Mouse (Mus musculus): ENCODE results near the gene Usp4. TPM values are rescaled to one million over a fixed set of nuclear protein-coding genes. Genes with fewer than 3 reads are reported as not detected.

The Usp4 gene
- total and polyA plus RNA-seq, 3 experiments = 52.1 to 93.5 (median 72.8) TPM

DNA sequence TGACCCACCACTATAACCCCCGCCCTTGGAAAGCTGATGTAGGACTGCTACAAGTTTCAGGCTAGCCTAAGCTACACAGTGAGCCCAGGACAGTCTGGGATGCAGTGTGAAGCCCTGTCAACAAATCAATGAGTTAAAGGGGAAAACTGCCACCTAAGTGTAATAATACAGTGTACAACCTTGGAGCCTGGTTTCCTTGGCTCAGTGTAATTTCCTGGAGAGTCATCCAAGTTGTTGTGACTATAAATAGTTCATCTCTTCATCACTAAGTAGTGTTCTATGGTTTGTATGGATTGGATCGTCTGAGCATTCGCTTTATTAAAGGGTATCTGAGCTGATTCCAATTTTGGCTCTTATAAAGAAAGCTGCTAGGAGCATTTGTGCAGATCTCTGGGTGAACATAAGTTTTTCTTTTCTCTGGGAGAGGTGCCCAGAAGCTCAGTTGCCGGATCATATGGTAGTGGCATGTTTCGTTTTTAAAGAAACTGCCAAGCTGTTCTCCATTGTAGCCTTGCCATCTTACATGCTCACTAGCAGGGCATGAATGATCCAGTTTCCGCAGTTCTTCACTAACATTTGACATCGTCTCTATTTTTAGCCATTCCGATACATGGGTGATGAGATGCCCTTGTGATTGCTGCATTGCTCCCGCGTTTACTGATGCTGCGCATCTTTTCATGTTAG, 93.7 kb downstream of the Usp4 start:
- no peak overlapping the region for H3K9ac ChIP-seq (ENCODE audit: insufficient read depth, low read depth)
- TF ChIP-seq POLR2AphosphoS2 (IDR thresholded peaks at IDR 0.05; ENCODE audit: low read depth, low read length) = no peak
- TF ChIP-seq TCF12 (IDR thresholded peaks at IDR 0.05; ENCODE audit: low read depth, low read length) = no peak
- TF ChIP-seq SIN3A (IDR thresholded peaks at IDR 0.05; ENCODE audit: low read length) = no peak
- TF ChIP-seq IRF4 (IDR thresholded peaks at IDR 0.05; ENCODE audit: low read depth, low read length) = no peak
- TF ChIP-seq BHLHE40 (IDR thresholded peaks at IDR 0.05; ENCODE audit: low read depth, low read length) = no peak
- TF ChIP-seq ZMIZ1 (IDR thresholded peaks at IDR 0.05; ENCODE audit: low read depth, low read length) = no peak
- no peak for TF ChIP-seq UBTF (IDR thresholded peaks at IDR 0.05; ENCODE audit: low read depth, low read length)
- H3K4me3 ChIP-seq (replicated peaks in 1 of 3; ENCODE audit: low read depth in 2 of 3, low read length in 2 of 3, poor library complexity in 1 of 3) = no peak overlapping the region
- H3K79me2 ChIP-seq (replicated peaks; ENCODE audit: control insufficient read depth, extremely low read depth, insufficient read depth, poor library complexity, severe bottlenecking) = no peaks in the 10 kb centered on the region
- H3K36me3 ChIP-seq (replicated peaks in 1 of 2; ENCODE audit: control insufficient read depth in 1 of 2, insufficient read depth in 1 of 2, low read length in 1 of 2) = no peaks in the 10 kb centered on the region
- H3K4me1 ChIP-seq (ENCODE audit: control insufficient read depth in 1 of 2, insufficient read depth in 2 of 2) = peaks cover 0 to 6% of the 10 kb centered on the region in 2 experiments; a peak in 2 of 4 replicates
- in situ Hi-C loops (cut with MboI; ENCODE audit: low pct_ligation_motif_present, low pct_unique_long_range_greater_than_20kb, low sequenced_read_pairs) (no loop called here), dilution Hi-C loops (cut with MboI; ENCODE audit: extremely low pct_ligation_motif_present, extremely low pct_unique_long_range_greater_than_20kb, low sequenced_read_pairs) (no loop called here)
- no peak overlapping the region for H3K27ac ChIP-seq (ENCODE audit: insufficient read depth, low read depth)
- H3K27me3 ChIP-seq (replicated peaks) = peaks cover 23% of the 10 kb centered on the region
- H3K9me3 ChIP-seq (replicated peaks; ENCODE audit: low read length) = no peaks in the 10 kb centered on the region
- DNase-seq (ENCODE audit: extremely low read depth) = no peak
- no peak overlapping the region for H3K4me2 ChIP-seq (ENCODE audit: insufficient read depth, low read depth, poor library complexity, severe bottlenecking)

Other genes with a start within 250 kb of the Usp4 start
Only the 20 nearest of the 21 such genes appear.
- 3.6 and 5.6 TPM in 2 replicates for gene Bsn, start 157.5 kb upstream of the Usp4 start, total RNA-seq (2012; rRNA removed)
- 4.0 and 4.4 TPM in 2 replicates for gene Bsn, start 157.5 kb upstream of the Usp4 start, total RNA-seq (2014; rRNA removed)
- 6.6 and 7.8 TPM in 2 replicates for gene Bsn, start 157.5 kb upstream of the Usp4 start, polyA plus RNA-seq (2012; ENCODE audit: insufficient read length, low read depth)
- 3.7 and 3.9 TPM in 2 replicates for gene Dag1, start 83.9 kb upstream of the Usp4 start, total RNA-seq (2012; rRNA removed)
- 1.4 and 1.7 TPM in 2 replicates for gene Dag1, start 83.9 kb upstream of the Usp4 start, total RNA-seq (2014; rRNA removed)
- gene Dag1, start 83.9 kb upstream of the Usp4 start, polyA plus RNA-seq (2012; ENCODE audit: insufficient read length, low read depth) = 4.3 and 5.7 TPM in 2 replicates
- 9.3 and 12.9 TPM in 2 replicates for gene Nicn1, start 57.4 kb upstream of the Usp4 start, total RNA-seq (2012; rRNA removed)
- gene Nicn1, start 57.4 kb upstream of the Usp4 start, total RNA-seq (2014; rRNA removed) = 7.4 and 8.5 TPM in 2 replicates
- 9.5 and 9.7 TPM in 2 replicates for gene Nicn1, start 57.4 kb upstream of the Usp4 start, polyA plus RNA-seq (2012; ENCODE audit: insufficient read length, low read depth)
- gene Amt, start 51.0 kb upstream of the Usp4 start, total RNA-seq (2012; rRNA removed) = 2.2 and 2.7 TPM in 2 replicates
- gene Amt, start 51.0 kb upstream of the Usp4 start, total RNA-seq (2014; rRNA removed) = 1.1 and 1.3 TPM in 2 replicates
- 1.5 and 2.1 TPM in 2 replicates for gene Amt, start 51.0 kb upstream of the Usp4 start, polyA plus RNA-seq (2012; ENCODE audit: insufficient read length, low read depth)
- gene Rhoa, start 41.7 kb upstream of the Usp4 start, total RNA-seq (2012; rRNA removed) = 84.0 and 96.9 TPM in 2 replicates
- gene Rhoa, start 41.7 kb upstream of the Usp4 start, total RNA-seq (2014; rRNA removed) = 231 and 243 TPM in 2 replicates
- gene Rhoa, start 41.7 kb upstream of the Usp4 start, polyA plus RNA-seq (2012; ENCODE audit: insufficient read length, low read depth) = 308 TPM in 2 replicates
- 5.0 and 8.7 TPM in 2 replicates for gene Tcta, start 41.7 kb upstream of the Usp4 start, total RNA-seq (2012; rRNA removed)
- gene Tcta, start 41.7 kb upstream of the Usp4 start, total RNA-seq (2014; rRNA removed) = 7.3 and 7.4 TPM in 2 replicates
- 3.0 and 5.0 TPM in 2 replicates for gene Tcta, start 41.7 kb upstream of the Usp4 start, polyA plus RNA-seq (2012; ENCODE audit: insufficient read length, low read depth)
- 506 and 595 TPM in 2 replicates for gene Gpx1, start 8.9 kb upstream of the Usp4 start, total RNA-seq (2012; rRNA removed)
- gene Gpx1, start 8.9 kb upstream of the Usp4 start, total RNA-seq (2014; rRNA removed) = 750 and 883 TPM in 2 replicates
- 694 and 813 TPM in 2 replicates for gene Gpx1, start 8.9 kb upstream of the Usp4 start, polyA plus RNA-seq (2012; ENCODE audit: insufficient read length, low read depth)
- gene 1700102P08Rik, start 45.0 kb downstream of the Usp4 start, total RNA-seq (2012; rRNA removed) = 0.21 TPM in 2 replicates
- 0.59 TPM in 1 of 2 replicates, not detected in the other for gene 1700102P08Rik, start 45.0 kb downstream of the Usp4 start, total RNA-seq (2014; rRNA removed)
- 0.26 TPM in 1 of 2 replicates, not detected in the other for gene 1700102P08Rik, start 45.0 kb downstream of the Usp4 start, polyA plus RNA-seq (2012; ENCODE audit: insufficient read length, low read depth)
- gene Ccdc36, start 80.6 kb downstream of the Usp4 start, total RNA-seq (2012; rRNA removed) = 0.04 TPM in 2 replicates
- gene Ccdc36, start 80.6 kb downstream of the Usp4 start, total RNA-seq (2014; rRNA removed) = 0.13 and 0.20 TPM in 2 replicates
- 0.13 TPM in 1 of 2 replicates, not detected in the other for gene Ccdc36, start 80.6 kb downstream of the Usp4 start, polyA plus RNA-seq (2012; ENCODE audit: insufficient read length, low read depth)
- gene BC048562, start 88.6 kb downstream of the Usp4 start, total RNA-seq (2012; rRNA removed) = not detected in 2 replicates
- gene BC048562, start 88.6 kb downstream of the Usp4 start, total RNA-seq (2014; rRNA removed) = not detected in 2 replicates
- gene BC048562, start 88.6 kb downstream of the Usp4 start, polyA plus RNA-seq (2012; ENCODE audit: insufficient read length, low read depth) = not detected in 2 replicates
- gene Ccdc71, start 112.7 kb downstream of the Usp4 start, total RNA-seq (2012; rRNA removed) = 16.1 and 19.3 TPM in 2 replicates
- gene Ccdc71, start 112.7 kb downstream of the Usp4 start, total RNA-seq (2014; rRNA removed) = 13.0 and 14.5 TPM in 2 replicates
- gene Ccdc71, start 112.7 kb downstream of the Usp4 start, polyA plus RNA-seq (2012; ENCODE audit: insufficient read length, low read depth) = 29.0 and 33.0 TPM in 2 replicates
- gene Klhdc8b, start 113.7 kb downstream of the Usp4 start, total RNA-seq (2012; rRNA removed) = 3.1 and 3.5 TPM in 2 replicates
- 1.9 and 2.6 TPM in 2 replicates for gene Klhdc8b, start 113.7 kb downstream of the Usp4 start, total RNA-seq (2014; rRNA removed)
- gene Klhdc8b, start 113.7 kb downstream of the Usp4 start, polyA plus RNA-seq (2012; ENCODE audit: insufficient read length, low read depth) = 3.4 and 5.2 TPM in 2 replicates
- gene Lamb2, start 131.9 kb downstream of the Usp4 start, total RNA-seq (2012; rRNA removed) = 0.08 and 0.89 TPM in 2 replicates
- 0.04 TPM in 1 of 2 replicates, not detected in the other for gene Lamb2, start 131.9 kb downstream of the Usp4 start, total RNA-seq (2014; rRNA removed)
- gene Lamb2, start 131.9 kb downstream of the Usp4 start, polyA plus RNA-seq (2012; ENCODE audit: insufficient read length, low read depth) = 0.11 and 0.17 TPM in 2 replicates
- 68.7 and 69.9 TPM in 2 replicates for gene Usp19, start 142.7 kb downstream of the Usp4 start, total RNA-seq (2012; rRNA removed)
- gene Usp19, start 142.7 kb downstream of the Usp4 start, total RNA-seq (2014; rRNA removed) = 36.5 TPM in 2 replicates
- 84.2 and 106 TPM in 2 replicates for gene Usp19, start 142.7 kb downstream of the Usp4 start, polyA plus RNA-seq (2012; ENCODE audit: insufficient read length, low read depth)
- gene Qars, start 159.9 kb downstream of the Usp4 start, total RNA-seq (2012; rRNA removed) = 271 and 322 TPM in 2 replicates
- gene Qars, start 159.9 kb downstream of the Usp4 start, total RNA-seq (2014; rRNA removed) = 188 and 229 TPM in 2 replicates
- gene Qars, start 159.9 kb downstream of the Usp4 start, polyA plus RNA-seq (2012; ENCODE audit: insufficient read length, low read depth) = 270 and 293 TPM in 2 replicates
- gene Qrich1, start 169.0 kb downstream of the Usp4 start, total RNA-seq (2012; rRNA removed) = 104 and 115 TPM in 2 replicates
- 117 and 118 TPM in 2 replicates for gene Qrich1, start 169.0 kb downstream of the Usp4 start, total RNA-seq (2014; rRNA removed)
- gene Qrich1, start 169.0 kb downstream of the Usp4 start, polyA plus RNA-seq (2012; ENCODE audit: insufficient read length, low read depth) = 61.5 and 72.1 TPM in 2 replicates
- gene Impdh2, start 212.4 kb downstream of the Usp4 start, total RNA-seq (2012; rRNA removed) = 405 and 494 TPM in 2 replicates
- 464 and 485 TPM in 2 replicates for gene Impdh2, start 212.4 kb downstream of the Usp4 start, total RNA-seq (2014; rRNA removed)
- 472 and 483 TPM in 2 replicates for gene Impdh2, start 212.4 kb downstream of the Usp4 start, polyA plus RNA-seq (2012; ENCODE audit: insufficient read length, low read depth)
- 24.6 and 25.7 TPM in 2 replicates for gene Ndufaf3, start 219.6 kb downstream of the Usp4 start, total RNA-seq (2012; rRNA removed)
- 15.3 and 15.7 TPM in 2 replicates for gene Ndufaf3, start 219.6 kb downstream of the Usp4 start, total RNA-seq (2014; rRNA removed)
- gene Ndufaf3, start 219.6 kb downstream of the Usp4 start, polyA plus RNA-seq (2012; ENCODE audit: insufficient read length, low read depth) = 27.2 and 30.7 TPM in 2 replicates
- gene Dalrd3, start 222.0 kb downstream of the Usp4 start, total RNA-seq (2012; rRNA removed) = 110 and 119 TPM in 2 replicates
- 52.6 and 57.4 TPM in 2 replicates for gene Dalrd3, start 222.0 kb downstream of the Usp4 start, total RNA-seq (2014; rRNA removed)
- gene Dalrd3, start 222.0 kb downstream of the Usp4 start, polyA plus RNA-seq (2012; ENCODE audit: insufficient read length, low read depth) = 100 and 114 TPM in 2 replicates
- 14.3 and 17.8 TPM in 2 replicates for gene Wdr6, start 230.9 kb downstream of the Usp4 start, total RNA-seq (2012; rRNA removed)
- 9.1 and 9.8 TPM in 2 replicates for gene Wdr6, start 230.9 kb downstream of the Usp4 start, total RNA-seq (2014; rRNA removed)
- gene Wdr6, start 230.9 kb downstream of the Usp4 start, polyA plus RNA-seq (2012; ENCODE audit: insufficient read length, low read depth) = 14.9 and 16.3 TPM in 2 replicates

Measured in CH12.LX (cell line).